Mouse (Mus musculus): ENCODE measurements at regions not wholly inside any gene's neighbourhood (a gene's known extent, or its start where the extent isn't known, plus 50 kb on each side); places are given as distances from the start of the nearest gene placed in this dataset.

DNA sequence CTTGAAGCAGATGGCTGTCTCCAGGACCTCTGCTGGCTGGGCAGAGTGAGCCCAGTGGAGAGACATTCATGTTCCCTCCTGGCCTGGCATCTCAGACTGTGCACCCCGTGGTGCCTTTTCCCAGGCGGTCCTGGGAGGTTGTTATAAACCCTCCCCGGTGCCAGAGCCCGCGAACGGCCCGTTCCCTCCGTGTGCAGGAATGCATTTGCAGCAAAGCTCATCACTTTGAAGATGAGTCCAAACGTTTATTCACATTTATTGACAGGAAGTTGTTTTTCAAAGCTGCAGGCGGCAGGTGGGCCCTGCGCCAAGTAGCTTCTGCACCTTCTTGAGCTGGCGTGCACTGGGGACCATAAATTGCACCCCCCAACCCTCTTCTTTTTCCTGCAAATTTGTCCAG is 89.9 kb downstream of the Asb1 start:
- no peaks in the 10 kb centered on the region for H3K4me1 ChIP-seq (ENCODE audit: control insufficient read depth, insufficient read depth, low read length)

DNA sequence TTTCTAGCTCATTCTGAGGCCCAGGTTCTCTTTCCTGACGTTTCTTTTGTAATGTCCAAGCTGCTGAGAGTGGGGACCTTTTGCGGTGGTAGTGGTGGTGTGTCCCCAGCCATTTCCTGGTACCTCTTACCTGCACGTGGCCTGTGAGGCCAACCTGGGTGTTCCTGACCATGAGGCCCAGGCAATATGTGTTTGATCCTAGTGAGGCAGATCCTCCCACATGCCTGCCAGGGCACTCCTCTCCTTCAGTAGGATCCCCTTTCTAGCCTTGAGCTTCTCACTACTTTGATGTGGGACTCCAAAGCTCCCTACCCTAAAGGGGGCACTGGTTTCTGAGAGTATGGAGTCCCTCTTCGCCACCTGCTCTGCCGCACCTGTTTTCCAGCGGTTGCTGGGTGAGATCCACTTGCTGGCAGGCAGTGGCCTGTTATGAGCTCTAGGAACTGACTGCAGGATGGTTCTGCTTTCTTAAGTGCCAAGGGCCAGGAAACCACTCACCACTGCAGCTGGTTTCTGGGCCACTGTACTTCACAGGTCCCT is 90.6 kb downstream of the Asb1 start:
- no peak for TF ChIP-seq POLR2A (IDR thresholded peaks at IDR 0.05; ENCODE audit: borderline replicate concordance, extremely low read depth, low read depth, low read length)
- no peak for TF ChIP-seq CTCF (IDR thresholded peaks at IDR 0.05; ENCODE audit: insufficient read depth, low read length)

More for the DNA sequence above, 89.9 kb downstream of the Asb1 start:
- 36% methylated on average over 12 of the region's 12 CpGs for WGBS
- DNase-seq: no peak
- H3K4me3 ChIP-seq (replicated peaks; ENCODE audit: extremely low read depth, low read depth, low read length): no peak overlapping the region
- no peak for TF ChIP-seq POLR2A (IDR thresholded peaks at IDR 0.05; ENCODE audit: borderline replicate concordance, extremely low read depth, low read depth, low read length)
- TF ChIP-seq CTCF (IDR thresholded peaks at IDR 0.05; ENCODE audit: insufficient read depth, low read length): no peak

DNA sequence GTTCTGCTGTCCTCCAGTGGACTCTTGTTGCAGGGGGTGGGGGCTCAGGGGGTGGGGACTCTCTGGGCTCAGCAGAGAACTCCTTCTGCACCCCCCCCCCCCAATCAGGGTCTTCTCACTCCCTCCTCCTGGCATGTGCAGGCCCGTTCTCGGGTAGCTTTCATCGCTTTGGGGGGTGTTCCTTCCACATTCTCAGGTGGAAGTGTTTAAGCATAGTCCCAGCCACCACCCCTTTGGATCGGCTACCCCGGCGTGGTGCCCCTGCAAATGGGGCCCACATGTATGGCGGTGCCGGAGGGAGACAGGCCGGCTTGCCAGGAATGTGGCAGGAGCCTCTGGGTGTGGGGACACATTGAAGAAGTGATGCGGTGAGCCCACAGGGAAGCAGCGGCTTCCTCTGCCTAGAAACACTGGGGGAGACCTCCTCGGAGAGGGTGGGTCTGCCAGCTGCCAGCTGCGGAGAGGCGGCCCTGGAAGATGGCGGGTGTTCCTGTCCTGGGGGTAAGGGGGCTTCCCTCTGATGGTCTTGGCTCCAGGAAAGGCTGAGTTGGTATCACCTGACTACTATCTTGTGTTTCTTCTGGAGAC is 92.7 kb downstream of the Asb1 start:
- no peak overlapping the region for H3K4me3 ChIP-seq (replicated peaks; ENCODE audit: extremely low read depth, low read depth, low read length)
- DNase-seq: no peak
- no peaks in the 10 kb centered on the region for H3K4me1 ChIP-seq (ENCODE audit: control insufficient read depth, insufficient read depth, low read length)
- 85% methylated on average over 15 of the region's 15 CpGs for WGBS
- TF ChIP-seq CTCF (IDR thresholded peaks at IDR 0.05; ENCODE audit: insufficient read depth, low read length): no peak
- TF ChIP-seq POLR2A (IDR thresholded peaks at IDR 0.05; ENCODE audit: borderline replicate concordance, extremely low read depth, low read depth, low read length): no peak

More for the DNA sequence above, 90.6 kb downstream of the Asb1 start:
- DNase-seq: no peak
- H3K4me1 ChIP-seq (ENCODE audit: control insufficient read depth, insufficient read depth, low read length): no peaks in the 10 kb centered on the region
- H3K4me3 ChIP-seq (replicated peaks; ENCODE audit: extremely low read depth, low read depth, low read length): no peak overlapping the region
- WGBS: 72% methylated on average over 6 of the region's 6 CpGs

DNA sequence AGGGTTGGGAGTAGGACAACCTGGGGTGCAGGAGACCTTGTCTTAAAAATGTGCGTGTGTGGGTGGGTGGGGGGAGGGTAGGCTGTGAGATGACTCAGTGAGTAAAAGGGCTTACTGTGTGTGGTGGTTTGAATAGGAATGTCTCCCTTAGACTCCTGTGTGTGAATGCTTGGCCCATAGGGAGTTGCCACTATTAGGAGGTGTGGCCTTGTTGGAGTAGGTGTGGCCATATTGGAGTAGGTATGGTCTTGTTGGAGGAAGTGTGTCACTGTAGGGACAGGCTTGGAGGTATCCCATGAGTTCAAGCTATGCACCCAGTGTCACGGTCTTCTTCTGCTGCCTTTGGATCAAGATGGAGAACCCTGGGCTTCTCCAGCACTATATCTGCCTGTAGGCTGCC is 96.2 kb downstream of the Asb1 start:
- Histone ChIP-seq H3K4me1 (ENCODE audit: control insufficient read depth, insufficient read depth, low read length) (no peaks in the 10 kb centered on the region), H3K4me3 (replicated peaks; ENCODE audit: extremely low read depth, low read depth, low read length) (no peak overlapping the region)
- no peak for TF ChIP-seq POLR2A (IDR thresholded peaks at IDR 0.05; ENCODE audit: borderline replicate concordance, extremely low read depth, low read depth, low read length)
- no peak for TF ChIP-seq CTCF (IDR thresholded peaks at IDR 0.05; ENCODE audit: insufficient read depth, low read length)
- 82% methylated on average over 2 of the region's 2 CpGs for WGBS
- no peak for DNase-seq

DNA sequence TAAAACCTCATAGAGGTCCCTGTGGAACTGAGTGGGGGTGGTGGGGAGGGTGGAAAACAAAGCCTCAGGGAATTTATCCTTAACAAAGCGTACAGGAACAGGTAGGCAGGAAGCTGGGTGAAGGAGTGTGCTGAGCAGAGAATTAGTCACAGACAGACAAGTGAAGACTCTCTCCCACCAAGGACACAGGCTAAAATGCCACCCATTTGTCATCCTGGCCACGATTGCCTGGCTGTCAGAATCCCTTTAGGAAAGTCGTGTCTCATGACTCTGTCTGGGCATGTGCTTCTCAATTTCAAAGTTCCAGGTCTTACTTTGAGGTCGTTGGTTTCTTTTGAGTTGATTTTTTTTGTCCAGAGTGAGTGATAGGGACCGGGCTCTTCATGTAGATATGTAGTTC is 100.2 kb downstream of the Asb1 start:
- 59% methylated on average over 5 of the region's 5 CpGs for WGBS
- no peak for TF ChIP-seq POLR2A (IDR thresholded peaks at IDR 0.05; ENCODE audit: borderline replicate concordance, extremely low read depth, low read depth, low read length)
- TF ChIP-seq CTCF (IDR thresholded peaks at IDR 0.05; ENCODE audit: insufficient read depth, low read length): no peak
- H3K4me1 ChIP-seq (ENCODE audit: control insufficient read depth, insufficient read depth, low read length): no peaks in the 10 kb centered on the region
- no peak overlapping the region for H3K4me3 ChIP-seq (replicated peaks; ENCODE audit: extremely low read depth, low read depth, low read length)
- DNase-seq: no peak

DNA sequence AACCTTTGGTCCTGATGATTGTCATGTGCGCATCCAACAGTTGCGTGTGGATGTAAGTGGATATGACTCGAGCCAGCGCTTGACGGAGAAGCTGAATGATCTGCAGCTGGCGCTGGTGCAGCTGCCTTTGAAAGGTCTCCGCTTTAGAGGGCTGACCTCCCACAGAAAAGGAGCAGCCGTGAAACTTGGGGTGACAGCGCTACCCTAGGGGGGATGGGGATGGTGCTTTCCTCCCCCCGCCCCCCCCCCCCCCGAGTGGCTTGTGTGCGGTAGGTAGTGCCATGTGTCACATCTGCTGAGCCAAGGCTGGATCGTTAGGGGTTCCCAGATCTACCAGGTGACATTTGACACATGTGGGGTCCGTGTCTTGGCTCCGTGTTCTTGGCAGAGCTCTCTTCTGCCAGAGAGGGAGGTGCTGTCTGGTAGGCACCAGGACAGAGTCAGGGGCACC is 118.7 kb downstream of the Asb1 start:
- TF ChIP-seq CTCF (IDR thresholded peaks at IDR 0.05; ENCODE audit: insufficient read depth, low read length) (no peak), POLR2A (IDR thresholded peaks at IDR 0.05; ENCODE audit: borderline replicate concordance, extremely low read depth, low read depth, low read length) (no peak)
- H3K4me3 ChIP-seq (replicated peaks; ENCODE audit: extremely low read depth, low read depth, low read length): no peak overlapping the region

DNA sequence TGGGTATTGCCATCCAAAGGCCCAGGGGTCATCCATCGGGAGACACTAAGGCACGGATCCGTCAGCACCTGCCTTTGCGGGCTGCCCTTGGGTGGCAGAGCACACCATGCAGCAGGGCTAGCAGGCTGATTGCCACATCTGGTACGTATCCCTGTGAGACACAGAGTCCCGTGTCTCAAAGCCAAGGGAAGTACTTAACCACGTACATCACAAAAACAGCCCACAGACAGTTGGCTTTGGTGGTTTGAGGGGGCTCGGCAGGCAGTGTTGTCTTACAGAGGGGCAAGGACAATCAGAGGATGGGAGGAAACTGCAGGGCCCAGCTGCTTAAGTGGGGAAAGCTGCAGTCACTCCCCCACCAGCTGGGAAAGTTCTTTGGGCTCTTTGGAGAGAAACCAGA is 119.1 kb downstream of the Asb1 start:
- Histone ChIP-seq H3K4me1 (ENCODE audit: control insufficient read depth, insufficient read depth, low read length) (no peaks in the 10 kb centered on the region), H3K4me3 (replicated peaks; ENCODE audit: extremely low read depth, low read depth, low read length) (no peak overlapping the region)
- DNase-seq: no peak
- WGBS: 66% methylated on average over 8 of the region's 8 CpGs
- TF ChIP-seq CTCF (IDR thresholded peaks at IDR 0.05; ENCODE audit: insufficient read depth, low read length): no peak
- TF ChIP-seq POLR2A (IDR thresholded peaks at IDR 0.05; ENCODE audit: borderline replicate concordance, extremely low read depth, low read depth, low read length): no peak

More for the DNA sequence above, 118.7 kb downstream of the Asb1 start:
- WGBS: 73% methylated on average over 15 of the region's 15 CpGs
- H3K4me1 ChIP-seq (ENCODE audit: control insufficient read depth, insufficient read depth, low read length): no peaks in the 10 kb centered on the region
- DNase-seq: no peak

DNA sequence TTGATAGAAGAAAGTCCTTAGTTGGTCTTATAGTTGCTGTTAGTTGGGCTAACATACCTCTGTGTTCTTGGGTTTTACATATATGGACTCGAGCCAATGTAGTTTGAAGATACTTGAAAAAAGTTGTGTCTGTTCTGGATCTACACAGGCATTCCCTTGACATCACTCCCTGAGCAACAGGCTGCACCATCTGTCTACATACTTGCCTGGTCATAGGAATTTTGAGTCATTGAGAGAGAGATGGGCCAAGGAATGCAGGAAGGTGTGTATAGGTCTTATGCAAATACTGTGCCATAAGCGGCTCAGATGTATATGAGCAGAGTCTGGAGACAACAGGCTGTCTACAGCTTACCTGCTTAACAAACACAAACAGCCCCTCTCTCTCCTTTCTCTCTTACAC is 122.9 kb downstream of the Asb1 start:
- no peaks in the 10 kb centered on the region for H3K4me1 ChIP-seq (ENCODE audit: control insufficient read depth, insufficient read depth, low read length)
- WGBS: 85% methylated on average over 2 of the region's 2 CpGs
- TF ChIP-seq CTCF (IDR thresholded peaks at IDR 0.05; ENCODE audit: insufficient read depth, low read length): no peak
- no peak for TF ChIP-seq POLR2A (IDR thresholded peaks at IDR 0.05; ENCODE audit: borderline replicate concordance, extremely low read depth, low read depth, low read length)
- no peak for DNase-seq
- H3K4me3 ChIP-seq (replicated peaks; ENCODE audit: extremely low read depth, low read depth, low read length): no peak overlapping the region

DNA sequence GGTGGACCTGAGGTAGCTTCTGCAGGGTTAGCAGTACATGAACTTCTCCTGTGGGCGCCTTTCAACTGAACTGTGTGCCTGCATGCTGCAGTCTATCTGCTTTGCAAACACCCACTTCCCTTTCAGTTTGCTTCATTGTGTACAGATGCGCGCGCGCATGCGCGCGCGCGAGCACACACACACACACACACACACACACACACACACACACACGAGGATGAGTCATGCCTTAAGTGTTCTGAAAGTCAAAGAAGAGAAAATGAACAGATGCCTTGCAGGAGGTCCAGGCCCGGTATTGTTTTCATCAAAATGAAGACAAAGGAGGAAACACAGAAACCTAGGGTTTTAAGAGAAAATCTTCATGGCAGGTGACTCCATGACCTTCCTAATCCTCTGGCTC is 124.3 kb downstream of the Asb1 start:
- no peak for DNase-seq
- H3K4me1 ChIP-seq (ENCODE audit: control insufficient read depth, insufficient read depth, low read length): no peaks in the 10 kb centered on the region
- no peak overlapping the region for H3K4me3 ChIP-seq (replicated peaks; ENCODE audit: extremely low read depth, low read depth, low read length)
- TF ChIP-seq POLR2A (IDR thresholded peaks at IDR 0.05; ENCODE audit: borderline replicate concordance, extremely low read depth, low read depth, low read length) (no peak), CTCF (IDR thresholded peaks at IDR 0.05; ENCODE audit: insufficient read depth, low read length) (no peak)
- 76% methylated on average over 10 of the region's 12 CpGs for WGBS

DNA sequence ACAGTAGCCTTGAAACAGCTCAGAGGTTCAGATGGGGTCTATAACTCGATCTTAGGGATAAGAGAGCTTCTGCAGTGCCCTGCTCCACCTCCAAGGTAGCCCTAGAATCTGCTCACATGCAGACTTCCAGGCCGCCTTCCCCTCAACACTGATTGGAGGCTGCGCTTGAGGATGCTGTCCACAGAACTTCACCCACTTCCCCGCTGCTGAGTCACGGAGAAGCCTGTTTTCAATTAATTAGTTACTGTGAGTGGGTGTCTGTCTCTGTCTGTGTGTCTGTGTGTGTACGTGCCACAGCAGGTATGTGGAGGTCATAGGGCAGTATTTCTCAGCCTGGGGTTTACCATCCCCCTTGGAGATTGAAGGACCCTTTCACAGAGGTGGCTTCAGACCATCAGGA is 128.2 kb downstream of the Asb1 start:
- Histone ChIP-seq H3K4me3 (replicated peaks; ENCODE audit: extremely low read depth, low read depth, low read length) (no peak overlapping the region), H3K4me1 (ENCODE audit: control insufficient read depth, insufficient read depth, low read length) (no peaks in the 10 kb centered on the region)
- DNase-seq: no peak
- TF ChIP-seq POLR2A (IDR thresholded peaks at IDR 0.05; ENCODE audit: borderline replicate concordance, extremely low read depth, low read depth, low read length): no peak
- TF ChIP-seq CTCF (IDR thresholded peaks at IDR 0.05; ENCODE audit: insufficient read depth, low read length): no peak
- WGBS: 63% methylated on average over 6 of the region's 6 CpGs
